Comparison of ENCODE assay signal across 9 mouse cellular contexts in genomic region chr13:109922228-109922627, GRCm38 (mm10).
A peak's percentile ranks its signal among the peaks of the same experiment; 100 is the strongest.
DNase-seq lines count a peak whose midpoint lies in the region; ATAC-seq and TF ChIP-seq lines count a peak whose summit lies in the region.
"Had no signal": no experiment of that assay in that cellular context is flagged by ENCODE, and none has a peak within 500 bp of the region (broad histone marks: within the 10 kb centered on the region; RNA-seq: fewer than 3 reads in every experiment).

No protein-coding gene starts in this region.

- H3K79me2 ChIP-seq in CH12.LX (replicated peaks; ENCODE audit: control insufficient read depth, extremely low read depth, insufficient read depth, poor library complexity, severe bottlenecking) = no peaks in the 10 kb centered on the region

- no peaks in the 10 kb centered on the region for H3K27me3 ChIP-seq in CH12.LX (replicated peaks)
- H3K27me3 ChIP-seq in embryonic facial prominence, embryonic 15.5 days = no peaks in the 10 kb centered on the region
- H3K27me3 ChIP-seq in kidney, embryonic 14.5 days (ENCODE audit: control insufficient read depth, insufficient read depth, low read length) = no peaks in the 10 kb centered on the region
- H3K27me3 ChIP-seq: embryonic facial prominence, embryonic 13.5 days had no signal

- peak; percentile 45 to 59 for DNase-seq in left cerebral cortex, adult 18-20 months (ENCODE audit: low spot score in 2 of 2)
- DNase-seq in left cerebral cortex, postnatal 36 days (ENCODE audit: low spot score in 2 of 2) = no peak
- DNase-seq in CH12.LX (ENCODE audit: extremely low read depth) = peak; percentile 48
- DNase-seq in adipocyte (ENCODE audit: low spot score) = peak; percentile 80
- DNase-seq in lung, postnatal 14 days = peak; percentile 71
- no peak for DNase-seq in ovary, postnatal 10 days (ENCODE audit: low spot score)

- H3K27ac ChIP-seq in CH12.LX (ENCODE audit: insufficient read depth, low read depth) = no peak overlapping the region
- H3K27ac ChIP-seq in embryonic facial prominence, embryonic 15.5 days (replicated peaks) = no peak overlapping the region
- H3K27ac ChIP-seq in kidney, embryonic 14.5 days (ENCODE audit: low read depth, low read length) = no peak overlapping the region
- H3K27ac ChIP-seq: embryonic facial prominence, embryonic 13.5 days had no signal

- H3K4me3 ChIP-seq in CH12.LX (replicated peaks in 1 of 3; ENCODE audit: low read depth in 2 of 3, low read length in 2 of 3, poor library complexity in 1 of 3) = no peak overlapping the region
- H3K4me3 ChIP-seq in embryonic facial prominence, embryonic 15.5 days (replicated peaks) = no peak overlapping the region
- H3K4me3 ChIP-seq in kidney, embryonic 14.5 days (ENCODE audit: low read length) = no peak overlapping the region
- H3K4me3 ChIP-seq: embryonic facial prominence, embryonic 13.5 days had no signal

- in situ Hi-C loops in CH12.LX (cut with MboI; ENCODE audit: low pct_ligation_motif_present, low pct_unique_long_range_greater_than_20kb, low sequenced_read_pairs) = no loop called here

- peak; percentile 51; the same call in 1 of the 2 replicates for ATAC-seq in embryonic facial prominence, embryonic 15.5 days (ENCODE audit: insufficient number of reproducible peaks, low FRiP score, low TSS enrichment, low read depth)
- ATAC-seq in kidney, embryonic 14.5 days (ENCODE audit: low FRiP score, low TSS enrichment) = peak; percentile 37

- H3K9ac ChIP-seq in CH12.LX (ENCODE audit: insufficient read depth, low read depth) = no peak overlapping the region
- no peak overlapping the region for H3K9ac ChIP-seq in embryonic facial prominence, embryonic 15.5 days
- no peak overlapping the region for H3K9ac ChIP-seq in kidney, embryonic 14.5 days (ENCODE audit: low read depth, low read length)
- H3K9ac ChIP-seq: embryonic facial prominence, embryonic 13.5 days had no signal

- no peaks in the 10 kb centered on the region for H3K36me3 ChIP-seq in CH12.LX (replicated peaks in 1 of 2; ENCODE audit: control insufficient read depth in 1 of 2, insufficient read depth in 1 of 2, low read length in 1 of 2)
- H3K36me3 ChIP-seq in embryonic facial prominence, embryonic 15.5 days = no peaks in the 10 kb centered on the region
- no peaks in the 10 kb centered on the region for H3K36me3 ChIP-seq in kidney, embryonic 14.5 days (ENCODE audit: control insufficient read depth, insufficient read depth, low read length)
- H3K36me3 ChIP-seq: embryonic facial prominence, embryonic 13.5 days had no signal

- no peak overlapping the region for H3K4me2 ChIP-seq in CH12.LX (ENCODE audit: insufficient read depth, low read depth, poor library complexity, severe bottlenecking)
- H3K4me2 ChIP-seq in embryonic facial prominence, embryonic 15.5 days (replicated peaks) = no peak overlapping the region
- no peak overlapping the region for H3K4me2 ChIP-seq in kidney, embryonic 14.5 days (replicated peaks; ENCODE audit: low read depth, low read length)
- H3K4me2 ChIP-seq: embryonic facial prominence, embryonic 13.5 days had no signal

- no peaks in the 10 kb centered on the region for H3K4me1 ChIP-seq in CH12.LX (ENCODE audit: control insufficient read depth in 1 of 2, insufficient read depth in 2 of 2)
- H3K4me1 ChIP-seq in embryonic facial prominence, embryonic 15.5 days = peaks cover 9% of the 10 kb centered on the region
- no peaks in the 10 kb centered on the region for H3K4me1 ChIP-seq in kidney, embryonic 14.5 days (ENCODE audit: control insufficient read depth, insufficient read depth, low read length)

- dilution Hi-C loops in CH12.LX (cut with MboI; ENCODE audit: extremely low pct_ligation_motif_present, extremely low pct_unique_long_range_greater_than_20kb, low sequenced_read_pairs) = no loop called here

- 2% methylated on average over 4 of the region's 4 CpGs for WGBS in embryonic facial prominence, embryonic 15.5 days
- 5% methylated on average over 4 of the region's 4 CpGs for WGBS in kidney, embryonic 14.5 days

- peak; percentile 52 for TF ChIP-seq RAD21 in CH12.LX (IDR thresholded peaks at IDR 0.05; ENCODE audit: low read depth, low read length)

- TF ChIP-seq POLR2A in CH12.LX (IDR thresholded peaks at IDR 0.05; ENCODE audit: low read depth, low read length) = no peak

- H3K9me3 ChIP-seq in CH12.LX (replicated peaks; ENCODE audit: low read length) = peaks cover 49% of the 10 kb centered on the region
- no peaks in the 10 kb centered on the region for H3K9me3 ChIP-seq in embryonic facial prominence, embryonic 15.5 days (replicated peaks)
- no peaks in the 10 kb centered on the region for H3K9me3 ChIP-seq in kidney, embryonic 14.5 days (ENCODE audit: control insufficient read depth, low read length)
- H3K9me3 ChIP-seq: embryonic facial prominence, embryonic 13.5 days had no signal

- peak in 1 of 2 experiments; percentile 56; a peak in 2 of 4 replicates for TF ChIP-seq CTCF in CH12.LX (conservative IDR thresholded peaks at IDR 0.05 in 1 of 2, IDR thresholded peaks at IDR 0.05 in 1 of 2; ENCODE audit: low read depth in 2 of 2, low read length in 2 of 2)

- intact Hi-C loops in left cerebral cortex, postnatal 36 days (cut with DNase I) = no loop called here

- no peak for TF ChIP-seq EP300 in CH12.LX (IDR thresholded peaks at IDR 0.05; ENCODE audit: low read length)

TF ChIP-seq in CH12.LX, 34 proteins besides CTCF, POLR2A, EP300 and RAD21:
- no peak for TF ChIP-seq ZNF384 (IDR thresholded peaks at IDR 0.05; ENCODE audit: low read depth, low read length)
- TF ChIP-seq HCFC1 (IDR thresholded peaks at IDR 0.05; ENCODE audit: low read depth, low read length) = no peak
- TF ChIP-seq CHD1 (IDR thresholded peaks at IDR 0.05; ENCODE audit: low read depth, low read length) = no peak
- TF ChIP-seq MXI1 (IDR thresholded peaks at IDR 0.05; ENCODE audit: low read depth, low read length) = no peak
- no peak for TF ChIP-seq MAFK (IDR thresholded peaks at IDR 0.05; ENCODE audit: insufficient replicate concordance, low read length)
- no peak for TF ChIP-seq GABPA (IDR thresholded peaks at IDR 0.05; ENCODE audit: insufficient replicate concordance, low read depth, low read length)
- no peak for TF ChIP-seq BHLHE40 (IDR thresholded peaks at IDR 0.05; ENCODE audit: low read depth, low read length)
- no peak for TF ChIP-seq IRF4 (IDR thresholded peaks at IDR 0.05; ENCODE audit: low read depth, low read length)
- no peak for TF ChIP-seq JUND (conservative IDR thresholded peaks at IDR 0.05; ENCODE audit: low read depth, low read length)
- no peak for TF ChIP-seq RCOR1 (conservative IDR thresholded peaks at IDR 0.05; ENCODE audit: low read depth, low read length)
- TF ChIP-seq NELFE (IDR thresholded peaks at IDR 0.05; ENCODE audit: low read depth, low read length) = no peak
- TF ChIP-seq MAX (IDR thresholded peaks at IDR 0.05; ENCODE audit: low read length) = no peak
- TF ChIP-seq TBP (conservative IDR thresholded peaks at IDR 0.05; ENCODE audit: low read depth, low read length) = no peak
- no peak for TF ChIP-seq USF1 (IDR thresholded peaks at IDR 0.05; ENCODE audit: low read depth, low read length)
- no peak for TF ChIP-seq ETS1 (conservative IDR thresholded peaks at IDR 0.05; ENCODE audit: low read depth, low read length)
- no peak for TF ChIP-seq ELF1 (IDR thresholded peaks at IDR 0.05; ENCODE audit: low read depth, low read length)
- no peak for TF ChIP-seq ZMIZ1 (IDR thresholded peaks at IDR 0.05; ENCODE audit: low read depth, low read length)
- no peak for TF ChIP-seq NRF1 (IDR thresholded peaks at IDR 0.05; ENCODE audit: low read depth, low read length)
- no peak for TF ChIP-seq MAZ (IDR thresholded peaks at IDR 0.05; ENCODE audit: low read depth, low read length)
- no peak for TF ChIP-seq E2F4 (IDR thresholded peaks at IDR 0.05; ENCODE audit: insufficient replicate concordance, low read depth, low read length)

Comparison
In these comparisons a context has a peak if more than half of its experiments do, and no peak if none do; other contexts are left out.
1. DNase-seq: peak in left cerebral cortex, adult 18-20 months (2 of 2), CH12.LX (single experiment), adipocyte (single experiment) and lung, postnatal 14 days (single experiment); none in left cerebral cortex, postnatal 36 days (0 of 2) and ovary, postnatal 10 days (single experiment).